Mouse (Mus musculus) erythroblast, embryonic 14.5 days (primary cell): ENCODE data around the gene Sult6b1.

ENCODE experiments used
- GATA1 ChIP-seq: IDR thresholded peaks from 2 replicates; pipeline ENCODE4 v1.6.1; 2012; ENCODE audit warnings: low read length, inconsistent platforms, mixed read lengths
- TAL1 ChIP-seq: IDR thresholded peaks from 3 replicates; pipeline ENCODE4 v1.6.1; 2012; ENCODE audit warnings: low read length, inconsistent platforms, mixed read lengths

- no peak for TF ChIP-seq TAL1
- no peak for TF ChIP-seq GATA1
These were observed 70.7 kb downstream of the Sult6b1 start for GRCm38 (mm10) chr17:78836056-78836455.
